ENCODE assay signal across 9 mouse cellular contexts in the genomic region with DNA sequence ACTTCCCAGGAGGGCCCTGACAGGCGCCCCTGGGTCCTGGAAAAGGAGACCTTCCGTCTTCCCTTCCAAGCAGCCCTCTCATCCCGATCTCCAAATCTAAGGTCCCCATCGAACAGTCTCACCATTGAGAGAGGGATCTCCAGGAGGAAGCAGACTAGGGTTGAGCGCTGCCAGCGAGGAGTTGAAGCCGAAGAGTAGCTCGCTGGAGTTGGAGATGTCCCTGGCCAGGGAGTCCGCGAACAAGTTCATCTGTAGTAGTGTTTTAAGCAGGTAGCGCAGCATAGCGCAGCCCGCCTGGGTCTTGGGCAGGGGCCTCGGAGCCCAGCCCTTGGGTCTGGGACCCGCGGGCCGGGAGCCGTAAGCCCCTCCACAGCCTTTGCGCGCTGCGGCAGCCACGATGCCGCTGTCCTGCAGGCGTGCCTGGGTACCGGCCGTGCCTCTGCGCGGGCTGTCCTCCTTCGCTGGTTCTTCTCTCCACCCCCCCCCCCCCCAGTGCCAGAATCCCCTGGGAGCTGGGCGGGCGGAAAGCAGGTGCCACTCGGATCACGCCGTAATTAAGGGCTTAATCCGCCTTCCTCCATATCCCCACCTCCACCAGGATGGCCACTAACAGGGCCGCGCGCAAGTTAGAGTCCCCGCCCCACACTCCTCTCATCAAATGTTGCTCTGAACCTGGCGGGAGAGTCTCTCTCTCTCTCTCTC. TPM values are rescaled to one million over a fixed set of nuclear protein-coding genes. Genes with fewer than 3 reads are reported as not detected.
DNase-seq lines count a peak whose midpoint lies in the region; ATAC-seq and TF ChIP-seq lines count a peak whose summit lies in the region.
"Had no signal": no experiment of that assay in that cellular context is flagged by ENCODE, and none has a peak within 500 bp of the region (broad histone marks: within the 10 kb centered on the region; RNA-seq: fewer than 3 reads in every experiment).

Gene Robo3 (minus strand): TSS at position 527 of the 702 bp plus-strand sequence.

- no peak for TF ChIP-seq POLR2A in kidney, adult 2 months (IDR thresholded peaks at IDR 0.05; ENCODE audit: low read depth, low read length)

- DNase-seq in kidney, adult 2 months = no peak
- DNase-seq in kidney, postnatal 14 days = no peak
- DNase-seq in R1 (ENCODE audit: low read depth, low spot score) (peak; percentile 50), MN1 (ENCODE audit: low spot score) (no peak)
- DNase-seq in forebrain, postnatal 0 days = peak; percentile 38
- DNase-seq in right cerebral cortex, postnatal 4 days = no peak

- no peak for TF ChIP-seq CTCF in kidney, adult 2 months (conservative IDR thresholded peaks at IDR 0.05; ENCODE audit: insufficient read depth, insufficient read length, low read depth, low read length)
- TF ChIP-seq CTCF in forebrain, postnatal 0 days (IDR thresholded peaks at IDR 0.05; ENCODE audit: low read depth) = no peak

- ATAC-seq in forebrain, postnatal 0 days = 0 out of 2 replicates have a peak, but pooled peaks have one; percentile 7
- no peak for ATAC-seq in liver, embryonic 12.5 days
- no peak for ATAC-seq in CD4-positive, CD25-positive, alpha-beta regulatory T cell, adult 4 months

- peak within 1 kb of the TSS; percentile 85 for H3K4me2 ChIP-seq in forebrain, postnatal 0 days (ENCODE audit: low read depth)
- peak within 1 kb of the TSS; percentile 49 for H3K4me2 ChIP-seq in liver, embryonic 12.5 days

- H3K36me3 ChIP-seq in kidney, adult 2 months (ENCODE audit: control insufficient read depth, insufficient read depth, low read length) = no peaks in the 10 kb centered on the region
- H3K36me3 ChIP-seq in forebrain, postnatal 0 days (ENCODE audit: insufficient read depth) = no peaks in the 10 kb centered on the region
- H3K36me3 ChIP-seq in liver, embryonic 12.5 days = no peaks in the 10 kb centered on the region

- peak within 1 kb of the TSS; percentile 25 for H3K9ac ChIP-seq in forebrain, postnatal 0 days
- no peak within 1 kb of the TSS for H3K9ac ChIP-seq in liver, embryonic 12.5 days

- H3K9me3 ChIP-seq in forebrain, postnatal 0 days (ENCODE audit: low read length) = no peaks in the 10 kb centered on the region
- no peaks in the 10 kb centered on the region for H3K9me3 ChIP-seq in liver, embryonic 12.5 days (replicated peaks)

- peaks cover 1% of the 10 kb centered on the region; the same call in 1 of the 2 replicates for H3K27me3 ChIP-seq in kidney, adult 2 months (replicated peaks; ENCODE audit: control insufficient read depth, insufficient read depth, low read length)
- H3K27me3 ChIP-seq in forebrain, postnatal 0 days (ENCODE audit: insufficient read depth, low read length) = peaks cover 54% of the 10 kb centered on the region
- peaks cover 89% of the 10 kb centered on the region for H3K27me3 ChIP-seq in liver, embryonic 12.5 days (replicated peaks)

- WGBS in kidney, adult 2 months = 3% methylated on average over 37 of the region's 40 CpGs
- WGBS in forebrain, postnatal 0 days = under 1% methylated on average over 32 of the region's 40 CpGs
- 0% methylated on average over 28 of the region's 40 CpGs for WGBS in liver, embryonic 12.5 days (ENCODE audit: insufficient replicate concordance)

- H3K4me1 ChIP-seq in kidney, adult 2 months (ENCODE audit: control insufficient read depth, insufficient read depth, low read length) = peaks cover 5% of the 10 kb centered on the region; the same call in 1 of the 2 replicates
- H3K4me1 ChIP-seq in forebrain, postnatal 0 days (ENCODE audit: insufficient read depth) = no peaks in the 10 kb centered on the region
- no peaks in the 10 kb centered on the region for H3K4me1 ChIP-seq in liver, embryonic 12.5 days

- H3K27ac ChIP-seq in kidney, adult 2 months (ENCODE audit: insufficient read depth, low read depth, low read length) = peak within 1 kb of the TSS; percentile 0; the same call in 1 of the 2 replicates
- no peak within 1 kb of the TSS for H3K27ac ChIP-seq in forebrain, postnatal 0 days (ENCODE audit: low read depth, low read length)
- H3K27ac ChIP-seq in liver, embryonic 12.5 days = no peak within 1 kb of the TSS

- H3K4me3 ChIP-seq in kidney, adult 2 months (ENCODE audit: insufficient read depth, low read depth, low read length) = peak within 1 kb of the TSS; percentile 19
- H3K4me3 ChIP-seq in forebrain, postnatal 0 days (ENCODE audit: low read depth, low read length) = peak within 1 kb of the TSS; percentile 41
- H3K4me3 ChIP-seq in liver, embryonic 12.5 days = peak within 1 kb of the TSS; percentile 20

RNA-seq across cellular contexts. Expression of gene Robo3, which starts in this region (rescaled TPM):
- polyA plus RNA-seq in kidney, adult 2 months (2012; rRNA removed) = 14.4 and 18.7 TPM in 2 replicates
- total RNA-seq in forebrain, postnatal 0 days (2014; rRNA removed) = 1.2 and 1.9 TPM in 2 replicates
- polyA plus RNA-seq in forebrain, postnatal 0 days (2015; fragmentation: Nextera tagmentation; extraction: Ambion mirVana) = 0.48 and 1.5 TPM in 2 replicates
- polyA plus RNA-seq in liver, embryonic 12.5 days (2016; fragmentation: Nextera tagmentation; extraction: Ambion mirVana) = 0.25 and 0.26 TPM in 2 replicates
- polyA plus RNA-seq in CD4-positive, CD25-positive, alpha-beta regulatory T cell, adult 4 months (2017; shearing (Covaris generic)) = not detected
- total RNA-seq: liver, adult 2 months had no signal

Comparison
In these comparisons a context has a peak if more than half of its experiments do, and no peak if none do; other contexts are left out.
1. DNase-seq: peak in R1 (single experiment) and forebrain, postnatal 0 days (single experiment); none in kidney, adult 2 months (single experiment), kidney, postnatal 14 days (single experiment), MN1 (single experiment) and right cerebral cortex, postnatal 4 days (single experiment).
2. Peak in every context shown above with its lines, with median percentiles within 50 percentile points of each other: H3K4me3 ChIP-seq.